Mouse (Mus musculus) WW6 (cell line): ENCODE measurements around the gene Col1a1.

ENCODE experiments used
- DNase-seq: peaks from one replicate; pipeline ENCODE4 v3.0.0-alpha.2; 2013; ENCODE audit warnings: low read depth, low spot score

Col1a1 gene

GRCm38 (mm10) chr11:94936045-94936444, at the start of gene Col1a1:
TSS of gene Col1a1 (plus strand) at chr11:94936224.
- no peak for DNase-seq

- DNase-seq: no peak
Observed at GRCm38 (mm10) chr11:94891155-94891554, 44.9 kb upstream of the Col1a1 start.

- DNase-seq: no peak
Observed at GRCm38 (mm10) chr11:94896753-94897376, 39.2 kb upstream of the Col1a1 start.

- DNase-seq: no peak
Observed at GRCm38 (mm10) chr11:94901231-94901630, 34.8 kb upstream of the Col1a1 start.

- no peak for DNase-seq
Observed at GRCm38 (mm10) chr11:94904306-94904705, 31.7 kb upstream of the Col1a1 start.

GRCm38 (mm10) chr11:94910971-94911370, 25.1 kb upstream of the Col1a1 start:
- no peak for DNase-seq

GRCm38 (mm10) chr11:94912568-94912967, 23.5 kb upstream of the Col1a1 start:
- no peak for DNase-seq

GRCm38 (mm10) chr11:94913302-94914090, 22.5 kb upstream of the Col1a1 start:
- no peak for DNase-seq

GRCm38 (mm10) chr11:94915675-94916403, 20.2 kb upstream of the Col1a1 start:
- no peak for DNase-seq

- no peak for DNase-seq
Observed at GRCm38 (mm10) chr11:94916477-94916876, 19.5 kb upstream of the Col1a1 start.

GRCm38 (mm10) chr11:94917717-94918116, 18.3 kb upstream of the Col1a1 start:
- no peak for DNase-seq

- DNase-seq: no peak
Observed at GRCm38 (mm10) chr11:94920996-94921401, 15.0 kb upstream of the Col1a1 start.

- DNase-seq: no peak
Observed at GRCm38 (mm10) chr11:94924977-94925376, 11.0 kb upstream of the Col1a1 start.

- no peak for DNase-seq
Observed at GRCm38 (mm10) chr11:94926431-94926830, 9.6 kb upstream of the Col1a1 start.

GRCm38 (mm10) chr11:94927771-94928291, 8.2 kb upstream of the Col1a1 start:
- no peak for DNase-seq

- DNase-seq: no peak
Observed at GRCm38 (mm10) chr11:94928820-94929219, 7.2 kb upstream of the Col1a1 start.

GRCm38 (mm10) chr11:94929599-94929998, 6.4 kb upstream of the Col1a1 start:
- DNase-seq: no peak

- no peak for DNase-seq
Observed at GRCm38 (mm10) chr11:94930151-94930550, 5.9 kb upstream of the Col1a1 start.

GRCm38 (mm10) chr11:94933584-94933983, 2.4 kb upstream of the Col1a1 start:
- no peak for DNase-seq

GRCm38 (mm10) chr11:94934526-94934925, 1.5 kb upstream of the Col1a1 start:
- no peak for DNase-seq

- peak; percentile 82 for DNase-seq
Observed at GRCm38 (mm10) chr11:94936851-94937295, 849 bp downstream of the Col1a1 start.

GRCm38 (mm10) chr11:94937335-94937781, 1.3 kb downstream of the Col1a1 start:
- no peak for DNase-seq
